Mouse (Mus musculus): ENCODE measurements around the gene Tenm3.

The Tenm3 gene

GRCm38 (mm10) chr8:48481709-48482671 is 361.8 kb downstream of the Tenm3 start:
- no peak for ATAC-seq (ENCODE audit: insufficient number of reproducible peaks, low FRiP score, low TSS enrichment)

- no peak for ATAC-seq (ENCODE audit: insufficient number of reproducible peaks, low FRiP score, low TSS enrichment)
Measured at GRCm38 (mm10) chr8:48477371-48477935, 366.3 kb downstream of the Tenm3 start.

GRCm38 (mm10) chr8:48476896-48477295 is 366.9 kb downstream of the Tenm3 start:
- no peak for ATAC-seq (ENCODE audit: insufficient number of reproducible peaks, low FRiP score, low TSS enrichment)

- no peak for ATAC-seq (ENCODE audit: insufficient number of reproducible peaks, low FRiP score, low TSS enrichment)
Measured at GRCm38 (mm10) chr8:48467633-48468032, 376.1 kb downstream of the Tenm3 start.

GRCm38 (mm10) chr8:48458373-48458772 is 385.4 kb downstream of the Tenm3 start:
- ATAC-seq (ENCODE audit: insufficient number of reproducible peaks, low FRiP score, low TSS enrichment) = no peak

GRCm38 (mm10) chr8:48456328-48457124 is 387.2 kb downstream of the Tenm3 start:
- no peak for ATAC-seq (ENCODE audit: insufficient number of reproducible peaks, low FRiP score, low TSS enrichment)

- no peak for ATAC-seq (ENCODE audit: insufficient number of reproducible peaks, low FRiP score, low TSS enrichment)
Measured at GRCm38 (mm10) chr8:48451247-48451635, 392.5 kb downstream of the Tenm3 start.

- ATAC-seq (ENCODE audit: insufficient number of reproducible peaks, low FRiP score, low TSS enrichment) = no peak
Measured at GRCm38 (mm10) chr8:48450397-48451246, 393.1 kb downstream of the Tenm3 start.

- ATAC-seq (ENCODE audit: insufficient number of reproducible peaks, low FRiP score, low TSS enrichment) = no peak
Measured at GRCm38 (mm10) chr8:48449625-48450024, 394.1 kb downstream of the Tenm3 start.

GRCm38 (mm10) chr8:48445690-48446089 is 398.1 kb downstream of the Tenm3 start:
- ATAC-seq (ENCODE audit: insufficient number of reproducible peaks, low FRiP score, low TSS enrichment) = no peak

GRCm38 (mm10) chr8:48439491-48439890 is 404.3 kb downstream of the Tenm3 start:
- no peak for ATAC-seq (ENCODE audit: insufficient number of reproducible peaks, low FRiP score, low TSS enrichment)

GRCm38 (mm10) chr8:48437523-48438207 is 406.1 kb downstream of the Tenm3 start:
- no peak for ATAC-seq (ENCODE audit: insufficient number of reproducible peaks, low FRiP score, low TSS enrichment)

GRCm38 (mm10) chr8:48425101-48425500 is 418.6 kb downstream of the Tenm3 start:
- ATAC-seq (ENCODE audit: insufficient number of reproducible peaks, low FRiP score, low TSS enrichment) = no peak

- ATAC-seq (ENCODE audit: insufficient number of reproducible peaks, low FRiP score, low TSS enrichment) = no peak
Measured at GRCm38 (mm10) chr8:48417714-48418113, 426.0 kb downstream of the Tenm3 start.

GRCm38 (mm10) chr8:48410916-48411315 is 432.8 kb downstream of the Tenm3 start:
- ATAC-seq (ENCODE audit: insufficient number of reproducible peaks, low FRiP score, low TSS enrichment) = no peak

- no peak for ATAC-seq (ENCODE audit: insufficient number of reproducible peaks, low FRiP score, low TSS enrichment)
Measured at GRCm38 (mm10) chr8:48400572-48400972, 443.2 kb downstream of the Tenm3 start.

- no peak for ATAC-seq (ENCODE audit: insufficient number of reproducible peaks, low FRiP score, low TSS enrichment)
Measured at GRCm38 (mm10) chr8:48385833-48386232, 457.9 kb downstream of the Tenm3 start.

- ATAC-seq (ENCODE audit: insufficient number of reproducible peaks, low FRiP score, low TSS enrichment) = no peak
Measured at GRCm38 (mm10) chr8:48380035-48380434, 463.7 kb downstream of the Tenm3 start.

GRCm38 (mm10) chr8:48376774-48377173 is 467.0 kb downstream of the Tenm3 start:
- no peak for ATAC-seq (ENCODE audit: insufficient number of reproducible peaks, low FRiP score, low TSS enrichment)

All from cerebellum, adult (tissue).